Mouse (Mus musculus): ENCODE data around the gene Fam83d. TPM values are rescaled to one million over a fixed set of nuclear protein-coding genes. Genes with fewer than 3 reads are reported as not detected.

Gene Fam83d
- total and polyA plus RNA-seq, 3 experiments = 12.2 to 19.8 (median 15.5) TPM

GRCm38 (mm10) chr2:158745049-158745482 lies 22.8 kb upstream of the Fam83d start:
- no peak overlapping the region for H3K9ac ChIP-seq (ENCODE audit: insufficient read depth, low read depth)
- H3K27ac ChIP-seq (ENCODE audit: insufficient read depth, low read depth) = peak overlapping the region; percentile 21; the same call in 1 of the 2 replicates
- peak; percentile 89 for DNase-seq (ENCODE audit: extremely low read depth)
- dilution Hi-C loops (cut with MboI; ENCODE audit: extremely low pct_ligation_motif_present, extremely low pct_unique_long_range_greater_than_20kb, low sequenced_read_pairs) = no loop called here
- H3K4me3 ChIP-seq (replicated peaks in 1 of 3; ENCODE audit: low read depth in 2 of 3, low read length in 2 of 3, poor library complexity in 1 of 3) = no peak overlapping the region
- in situ Hi-C loops (cut with MboI; ENCODE audit: low pct_ligation_motif_present, low pct_unique_long_range_greater_than_20kb, low sequenced_read_pairs) = loop anchor here (5.0 kb wide), 1 partner anchor 198 kb away; no protein-coding TSS in a partner anchor
- H3K27me3 ChIP-seq (replicated peaks) = no peaks in the 10 kb centered on the region
- H3K4me1 ChIP-seq (ENCODE audit: control insufficient read depth in 1 of 2, insufficient read depth in 2 of 2) = peaks cover 20 to 77% of the 10 kb centered on the region in 2 experiments
- no peak overlapping the region for H3K4me2 ChIP-seq (ENCODE audit: insufficient read depth, low read depth, poor library complexity, severe bottlenecking)
- H3K79me2 ChIP-seq (replicated peaks; ENCODE audit: control insufficient read depth, extremely low read depth, insufficient read depth, poor library complexity, severe bottlenecking) = peaks cover 26% of the 10 kb centered on the region
- H3K36me3 ChIP-seq (replicated peaks in 1 of 2; ENCODE audit: control insufficient read depth in 1 of 2, insufficient read depth in 1 of 2, low read length in 1 of 2) = peaks cover 85 to 97% of the 10 kb centered on the region in 2 experiments
- H3K9me3 ChIP-seq (replicated peaks; ENCODE audit: low read length) = peaks cover 22% of the 10 kb centered on the region
- TF ChIP-seq GABPA (IDR thresholded peaks at IDR 0.05; ENCODE audit: insufficient replicate concordance, low read depth, low read length) (no peak), RAD21 (IDR thresholded peaks at IDR 0.05; ENCODE audit: low read depth, low read length) (peak; percentile 92), CTCF (conservative IDR thresholded peaks at IDR 0.05 in 1 of 2, IDR thresholded peaks at IDR 0.05 in 1 of 2; ENCODE audit: low read depth in 2 of 2, low read length in 2 of 2) (peak; percentile 86 to 87), IRF4 (IDR thresholded peaks at IDR 0.05; ENCODE audit: low read depth, low read length) (peak; percentile 41; the same call in 1 of the 2 replicates), HCFC1 (IDR thresholded peaks at IDR 0.05; ENCODE audit: low read depth, low read length) (no peak), PAX5 (IDR thresholded peaks at IDR 0.05; ENCODE audit: low read length) (no peak), POLR2AphosphoS2 (IDR thresholded peaks at IDR 0.05; ENCODE audit: low read depth, low read length) (no peak), SIN3A (IDR thresholded peaks at IDR 0.05; ENCODE audit: low read length) (no peak), JUND (conservative IDR thresholded peaks at IDR 0.05; ENCODE audit: low read depth, low read length) (no peak), ETS1 (conservative IDR thresholded peaks at IDR 0.05; ENCODE audit: low read depth, low read length) (peak; percentile 74), MAFK (IDR thresholded peaks at IDR 0.05; ENCODE audit: insufficient replicate concordance, low read length) (no peak), SMC3 (IDR thresholded peaks at IDR 0.05; ENCODE audit: low read depth, low read length) (peak; percentile 84), USF2 (conservative IDR thresholded peaks at IDR 0.05; ENCODE audit: low read depth, low read length) (no peak), RCOR1 (conservative IDR thresholded peaks at IDR 0.05; ENCODE audit: low read depth, low read length) (no peak), ZKSCAN1 (IDR thresholded peaks at IDR 0.05; ENCODE audit: borderline replicate concordance, low read depth, low read length) (no peak), MAZ (IDR thresholded peaks at IDR 0.05; ENCODE audit: low read depth, low read length) (0 out of 2 replicates have a peak, but pooled peaks have one; percentile 33), ELF1 (IDR thresholded peaks at IDR 0.05; ENCODE audit: low read depth, low read length) (peak; percentile 32; the same call in 1 of the 2 replicates), KAT2A (IDR thresholded peaks at IDR 0.05; ENCODE audit: insufficient replicate concordance, low read length) (no peak), MEF2A (IDR thresholded peaks at IDR 0.05; ENCODE audit: borderline replicate concordance, low read depth, low read length) (no peak), NRF1 (IDR thresholded peaks at IDR 0.05; ENCODE audit: low read depth, low read length) (no peak), POLR2A (IDR thresholded peaks at IDR 0.05; ENCODE audit: low read depth, low read length) (0 out of 2 replicates have a peak, but pooled peaks have one; percentile 13), BHLHE40 (IDR thresholded peaks at IDR 0.05; ENCODE audit: low read depth, low read length) (no peak), E2F4 (IDR thresholded peaks at IDR 0.05; ENCODE audit: insufficient replicate concordance, low read depth, low read length) (no peak), USF1 (IDR thresholded peaks at IDR 0.05; ENCODE audit: low read depth, low read length) (no peak), MYC (IDR thresholded peaks at IDR 0.05; ENCODE audit: low read depth, low read length) (no peak), JUN (IDR thresholded peaks at IDR 0.05; ENCODE audit: insufficient read depth, low read depth, low read length) (no peak), UBTF (IDR thresholded peaks at IDR 0.05; ENCODE audit: low read depth, low read length) (no peak)

All from CH12.LX (cell line).